Mouse (Mus musculus) neural tube, embryonic 11.5 days (tissue): ENCODE measurements around the gene Phc2. TPM values are rescaled to one million over a fixed set of nuclear protein-coding genes. Genes with fewer than 3 reads are reported as not detected.

Experiments used
- ATAC-seq: fragments of 200-750 bp; cut with Nextera tagmentation; 2 replicates; pipeline ENCODE4 v1.8.0; 2017; ENCODE audit warnings: moderate number of reproducible peaks, mild to moderate bottlenecking, moderate TSS enrichment, moderate library complexity; ENCODE audit not compliant: insufficient read depth, low FRiP score, low TSS enrichment
- DNase-seq: peaks from one replicate; pipeline ENCODE4 v3.0.0-alpha.2; 2015; ENCODE audit warnings: low spot score
- H3K27ac ChIP-seq: fragments of 300-500 bp; sonication (generic); 2 replicates; pipeline ENCODE4 v1.5.1; 2014; ENCODE audit warnings: low read depth, mild to moderate bottlenecking, low read length
- H3K27me3 ChIP-seq: fragments of 300-500 bp; sonication (generic); 2 replicates; pipeline ENCODE4 v1.6.1; 2014; ENCODE audit warnings: mild to moderate bottlenecking, low read length, mixed read lengths; ENCODE audit not compliant: control insufficient read depth, insufficient read depth
- H3K36me3 ChIP-seq: fragments of 300-500 bp; sonication (generic); 2 replicates; pipeline ENCODE4 v1.6.1; 2014; ENCODE audit warnings: mild to moderate bottlenecking, low read length, moderate library complexity, mixed read lengths; ENCODE audit not compliant: control insufficient read depth, insufficient read depth
- H3K4me1 ChIP-seq: fragments of 300-500 bp; sonication (generic); 2 replicates; pipeline ENCODE4 v1.6.1; 2014; ENCODE audit warnings: low read length, mixed read lengths; ENCODE audit not compliant: control insufficient read depth, insufficient read depth
- H3K4me2 ChIP-seq: fragments of 300-500 bp; sonication (generic); 2 replicates; pipeline ENCODE4 v1.6.1; 2014; ENCODE audit warnings: low read depth, mild to moderate bottlenecking, moderate library complexity
- H3K4me3 ChIP-seq: fragments of 300-500 bp; sonication (generic); 2 replicates; pipeline ENCODE4 v1.5.1; 2014; ENCODE audit warnings: low read depth, low read length
- H3K9ac ChIP-seq: fragments of 300-500 bp; sonication (generic); 2 replicates; pipeline ENCODE4 v1.6.1; 2014; ENCODE audit warnings: mild to moderate bottlenecking, low read length
- H3K9me3 ChIP-seq: fragments of 300-500 bp; sonication (generic); 2 replicates; pipeline ENCODE4 v1.6.1; 2016; ENCODE audit warnings: low read length; ENCODE audit not compliant: control insufficient read depth
- WGBS: fragments of 180-500 bp; shearing (Covaris S2); extraction: QIAGEN DNeasy Blood & Tissue Kit; methylation state at CpG from one replicate; pipeline ENCODE4 v1.1.7; 2014; 5-methylcytosine and 5-hydroxymethylcytosine counted together
- polyA plus RNA-seq: library from polyadenylated mRNA; unstranded; fragments of >200 nt; fragmentation: Nextera tagmentation; extraction: Ambion mirVana; gene quantifications from 2 replicates; pipeline ENCODE4 v1.2.1, GENCODE M21; 2014

The Phc2 gene
- polyA plus RNA-seq, 1 experiment from 2014 or later = 123 TPM

- 86% methylated on average over 13 of the region's 13 CpGs for WGBS
- no peak overlapping the region for H3K27ac ChIP-seq
These were observed 68.9 kb downstream of the Phc2 start for GRCm38 (mm10) chr4:128723431-128723830.

DNA sequence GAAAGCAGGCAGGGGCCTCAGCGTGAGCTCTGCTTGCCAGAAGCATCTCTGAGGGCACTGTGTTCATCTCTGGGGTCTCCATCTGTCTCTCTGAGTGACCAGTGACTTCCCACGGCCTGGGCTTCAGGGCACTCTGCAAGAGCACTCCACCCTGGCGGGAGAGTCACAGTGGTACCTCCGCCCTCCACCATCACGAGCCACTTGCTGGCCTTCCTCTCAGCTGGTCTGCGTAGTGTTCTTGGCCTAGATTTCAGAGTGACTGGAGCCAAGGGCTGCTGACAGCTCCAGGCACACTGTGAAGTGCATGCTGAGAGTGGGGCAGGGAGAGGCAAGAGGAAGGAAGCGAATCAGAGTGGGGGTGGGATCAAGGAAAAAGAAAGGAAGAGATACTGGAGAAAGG, 69.6 kb downstream of the Phc2 start:
- Histone ChIP-seq H3K36me3 (no peaks in the 10 kb centered on the region), H3K27me3 (no peaks in the 10 kb centered on the region), H3K9me3 (no peaks in the 10 kb centered on the region), H3K4me1 (peaks cover 24% of the 10 kb centered on the region), H3K27ac (0 out of 2 replicates have a peak overlapping the region, but pooled peaks have one; percentile 8), H3K4me3 (no peak overlapping the region), H3K4me2 (no peak overlapping the region), H3K9ac (no peak overlapping the region; the same call in 1 of the 2 replicates)
- DNase-seq = no peak
- WGBS = 70% methylated on average over 7 of the region's 7 CpGs
- ATAC-seq = no peak

More at GRCm38 (mm10) chr4:128723431-128723830, 68.9 kb downstream of the Phc2 start:
- Histone ChIP-seq H3K9ac (no peak overlapping the region), H3K4me1 (peaks cover 22% of the 10 kb centered on the region), H3K27me3 (no peaks in the 10 kb centered on the region), H3K4me2 (no peak overlapping the region), H3K36me3 (no peaks in the 10 kb centered on the region), H3K4me3 (no peak overlapping the region), H3K9me3 (no peaks in the 10 kb centered on the region)
- no peak for ATAC-seq
- no peak for DNase-seq

DNA sequence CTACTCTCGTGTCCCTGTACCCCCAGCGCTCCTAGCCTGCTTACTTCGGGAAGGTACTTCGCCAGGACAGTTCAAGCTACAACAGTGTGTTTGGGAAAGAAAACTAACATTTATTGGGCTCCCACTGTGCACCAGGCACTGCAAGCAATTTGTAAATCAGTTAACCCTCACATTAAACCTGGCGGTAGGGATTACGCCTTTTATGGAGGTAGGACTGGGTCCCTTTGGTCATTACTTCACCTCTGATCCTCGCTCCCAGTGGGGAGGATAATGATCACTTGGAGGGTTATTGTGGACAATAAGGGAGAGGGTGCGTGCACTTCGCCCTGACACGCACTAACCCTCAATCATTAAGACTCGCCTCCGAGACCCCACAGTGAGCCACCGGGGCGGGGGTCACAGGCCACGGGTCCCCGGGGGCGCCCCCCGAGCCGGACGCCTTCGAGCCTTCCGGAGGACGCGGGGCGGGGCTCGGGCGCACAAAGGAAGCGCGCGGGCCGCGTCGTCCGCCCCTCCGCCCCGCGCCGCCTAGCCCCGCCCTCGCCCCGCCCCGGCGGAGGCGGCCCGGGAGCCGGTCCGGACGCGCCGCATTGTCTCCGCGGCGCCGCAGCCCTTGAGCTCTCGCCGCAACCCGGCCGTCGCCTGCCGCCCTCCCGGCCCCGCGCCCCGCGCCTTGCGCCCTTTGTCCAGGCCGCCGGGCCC, 72.7 kb downstream of the Phc2 start:
- H3K9ac ChIP-seq = peak overlapping the region; percentile 100
- H3K4me2 ChIP-seq = peak overlapping the region; percentile 74
- H3K9me3 ChIP-seq = no peaks in the 10 kb centered on the region
- H3K36me3 ChIP-seq = no peaks in the 10 kb centered on the region
- DNase-seq (peak; percentile 91), ATAC-seq (peak; percentile 89)
- H3K27me3 ChIP-seq = no peaks in the 10 kb centered on the region
- peaks cover 30% of the 10 kb centered on the region for H3K4me1 ChIP-seq
- peak overlapping the region; percentile 97 for H3K27ac ChIP-seq
- H3K4me3 ChIP-seq = peak overlapping the region; percentile 100
- WGBS = 4% methylated on average over 25 of the region's 68 CpGs

- Histone ChIP-seq H3K9me3 (no peaks in the 10 kb centered on the region), H3K27me3 (no peaks in the 10 kb centered on the region), H3K4me2 (peak overlapping the region; percentile 74), H3K27ac (peak overlapping the region; percentile 97), H3K36me3 (no peaks in the 10 kb centered on the region), H3K4me1 (peaks cover 32% of the 10 kb centered on the region), H3K4me3 (peak overlapping the region; percentile 100), H3K9ac (peak overlapping the region; percentile 100)
- ATAC-seq (peak; percentile 49; the same call in 1 of the 2 replicates), DNase-seq (peak; percentile 42)
- WGBS = under 1% methylated on average over 60 of the region's 65 CpGs
These were observed 73.4 kb downstream of the Phc2 start for GRCm38 (mm10) chr4:128727721-128728430.

DNA sequence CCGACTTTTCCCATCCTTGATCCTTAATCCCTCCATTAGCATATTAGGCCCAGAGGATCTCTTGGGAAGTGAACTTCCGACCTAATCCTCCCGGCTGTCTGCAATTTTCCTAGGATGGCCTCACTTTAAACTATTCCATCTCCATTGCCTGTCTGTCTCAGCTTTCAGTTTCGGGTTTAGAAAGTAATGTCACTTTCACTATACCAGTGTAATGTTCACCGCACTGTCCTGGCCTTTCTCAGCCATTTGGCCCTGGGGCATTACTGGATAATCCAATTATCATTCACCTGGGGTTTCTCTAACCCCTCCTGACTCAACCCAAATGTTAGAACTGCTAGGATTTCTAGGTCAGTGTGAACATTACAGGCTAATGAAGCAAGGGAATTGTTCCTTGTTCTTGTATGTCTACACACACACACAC, 73.9 kb downstream of the Phc2 start:
- Histone ChIP-seq H3K9ac (peak overlapping the region; percentile 100), H3K36me3 (no peaks in the 10 kb centered on the region), H3K4me3 (peak overlapping the region; percentile 100), H3K27ac (peak overlapping the region; percentile 97; the same call in 1 of the 2 replicates), H3K4me2 (peak overlapping the region; percentile 74), H3K4me1 (peaks cover 38% of the 10 kb centered on the region), H3K9me3 (no peaks in the 10 kb centered on the region), H3K27me3 (no peaks in the 10 kb centered on the region)
- DNase-seq (no peak), ATAC-seq (no peak)
- WGBS = 2% methylated on average over 5 of the region's 5 CpGs

DNA sequence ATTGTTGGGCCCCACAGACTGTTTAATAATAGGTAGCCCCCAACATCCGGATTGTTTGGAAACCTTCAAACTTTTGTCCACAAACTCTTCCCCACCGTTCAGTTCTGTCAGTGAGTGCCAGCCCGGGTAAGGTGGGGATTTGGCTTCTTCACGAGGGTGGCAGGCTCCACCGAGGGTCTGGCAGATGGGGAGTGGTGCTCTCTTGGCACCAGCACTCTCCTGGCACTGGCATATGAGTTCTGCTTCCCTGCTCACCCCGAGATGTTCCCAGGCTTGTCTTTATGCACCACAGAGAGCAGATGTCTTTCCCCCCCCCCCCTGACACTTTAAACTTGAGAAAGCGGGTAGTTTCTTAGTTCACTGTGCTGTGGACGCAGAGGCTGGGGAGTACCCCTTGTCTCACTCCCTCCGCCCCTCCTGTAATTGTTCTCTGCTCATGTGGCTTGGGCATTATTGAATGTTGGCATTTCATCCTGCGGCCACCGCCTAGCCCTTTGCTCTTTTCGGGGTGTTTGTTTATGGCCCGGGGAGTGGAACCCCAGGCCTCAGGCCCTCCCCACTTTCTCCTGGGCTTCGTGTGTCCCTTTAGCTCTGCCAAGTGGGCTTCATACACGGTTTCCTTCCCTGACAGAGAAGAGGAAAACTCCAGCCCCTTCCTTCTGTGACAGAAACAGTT, 74.7 kb downstream of the Phc2 start:
- H3K4me3 ChIP-seq = peak overlapping the region; percentile 100
- no peaks in the 10 kb centered on the region for H3K27me3 ChIP-seq
- no peak overlapping the region for H3K27ac ChIP-seq
- no peaks in the 10 kb centered on the region for H3K9me3 ChIP-seq
- H3K4me2 ChIP-seq = peak overlapping the region; percentile 74
- WGBS = 17% methylated on average over 15 of the region's 15 CpGs
- ATAC-seq = no peak
- no peak for DNase-seq
- peaks cover 44% of the 10 kb centered on the region for H3K4me1 ChIP-seq
- H3K9ac ChIP-seq = peak overlapping the region; percentile 100
- 0 out of 2 replicates have a peak, but pooled peaks cover 2% of the 10 kb centered on the region for H3K36me3 ChIP-seq

GRCm38 (mm10) chr4:128729709-128730037, 75.2 kb downstream of the Phc2 start:
- ATAC-seq = no peak
- peaks cover 49% of the 10 kb centered on the region for H3K4me1 ChIP-seq
- WGBS = 34% methylated on average over 5 of the region's 5 CpGs

DNA sequence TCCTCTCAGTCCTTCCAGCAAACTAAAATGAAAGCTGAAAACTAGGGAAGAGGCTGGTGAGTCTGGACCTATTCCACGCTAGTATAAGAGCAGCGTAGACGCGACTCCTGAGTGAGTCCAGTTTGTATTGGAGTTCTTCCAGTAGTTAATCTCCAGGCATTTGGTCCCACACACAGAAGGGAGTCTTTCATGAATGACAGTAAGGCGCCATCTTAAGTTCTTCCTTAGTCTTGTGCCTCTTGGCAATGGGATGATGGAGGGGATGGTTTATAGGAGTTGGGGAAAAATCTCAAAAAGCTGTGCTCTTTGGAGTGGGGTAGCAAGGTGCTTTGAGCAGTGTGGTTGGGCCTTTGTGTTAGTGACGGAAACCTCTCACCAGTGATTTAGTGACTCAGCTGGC, 75.8 kb downstream of the Phc2 start:
- no peak for DNase-seq
- Histone ChIP-seq H3K9ac (peak overlapping the region; percentile 100; the same call in 1 of the 2 replicates), H3K36me3 (0 out of 2 replicates have a peak, but pooled peaks cover 2% of the 10 kb centered on the region), H3K4me2 (peak overlapping the region; percentile 74), H3K27ac (no peak overlapping the region), H3K9me3 (no peaks in the 10 kb centered on the region), H3K4me1 (peaks cover 54% of the 10 kb centered on the region), H3K4me3 (peak overlapping the region; percentile 100), H3K27me3 (no peaks in the 10 kb centered on the region)
- no peak for ATAC-seq
- 75% methylated on average over 6 of the region's 6 CpGs for WGBS

More at GRCm38 (mm10) chr4:128729709-128730037, 75.2 kb downstream of the Phc2 start:
- Histone ChIP-seq H3K9me3 (no peaks in the 10 kb centered on the region), H3K4me2 (peak overlapping the region; percentile 74), H3K27ac (no peak overlapping the region), H3K4me3 (peak overlapping the region; percentile 100), H3K36me3 (0 out of 2 replicates have a peak, but pooled peaks cover 2% of the 10 kb centered on the region), H3K27me3 (no peaks in the 10 kb centered on the region), H3K9ac (peak overlapping the region; percentile 100)
- DNase-seq = no peak
